Mouse (Mus musculus): ENCODE measurements around the gene Gp1bb. TPM values are rescaled to one million over a fixed set of nuclear protein-coding genes. Genes with fewer than 3 reads are reported as not detected.

Gene Gp1bb
- total RNA-seq, 1 experiment from 2014 or later: not detected

GRCm38 (mm10) chr16:18613301-18613700 lies 8.9 kb downstream of the Gp1bb start:
- no peak for ATAC-seq (replicated peaks; ENCODE audit: insufficient number of reproducible peaks, low FRiP score, low TSS enrichment, poor library complexity, severe bottlenecking)

GRCm38 (mm10) chr16:18611752-18612151 lies 10.5 kb downstream of the Gp1bb start:
- ATAC-seq (replicated peaks; ENCODE audit: insufficient number of reproducible peaks, low FRiP score, low TSS enrichment, poor library complexity, severe bottlenecking): no peak

- ATAC-seq (replicated peaks; ENCODE audit: insufficient number of reproducible peaks, low FRiP score, low TSS enrichment, poor library complexity, severe bottlenecking): no peak
Observed at GRCm38 (mm10) chr16:18609099-18609498, 13.1 kb downstream of the Gp1bb start.

GRCm38 (mm10) chr16:18608226-18608625 lies 14.0 kb downstream of the Gp1bb start:
- ATAC-seq (replicated peaks; ENCODE audit: insufficient number of reproducible peaks, low FRiP score, low TSS enrichment, poor library complexity, severe bottlenecking): no peak

GRCm38 (mm10) chr16:18605705-18606104 lies 16.5 kb downstream of the Gp1bb start:
- no peak for ATAC-seq (replicated peaks; ENCODE audit: insufficient number of reproducible peaks, low FRiP score, low TSS enrichment, poor library complexity, severe bottlenecking)

- no peak for ATAC-seq (replicated peaks; ENCODE audit: insufficient number of reproducible peaks, low FRiP score, low TSS enrichment, poor library complexity, severe bottlenecking)
Observed at GRCm38 (mm10) chr16:18604267-18604701, 17.9 kb downstream of the Gp1bb start.

- ATAC-seq (replicated peaks; ENCODE audit: insufficient number of reproducible peaks, low FRiP score, low TSS enrichment, poor library complexity, severe bottlenecking): no peak
Observed at GRCm38 (mm10) chr16:18601447-18601846, 20.8 kb downstream of the Gp1bb start.

GRCm38 (mm10) chr16:18598006-18598405 lies 24.2 kb downstream of the Gp1bb start:
- ATAC-seq (replicated peaks; ENCODE audit: insufficient number of reproducible peaks, low FRiP score, low TSS enrichment, poor library complexity, severe bottlenecking): no peak

GRCm38 (mm10) chr16:18596255-18596654 lies 25.9 kb downstream of the Gp1bb start:
- no peak for ATAC-seq (replicated peaks; ENCODE audit: insufficient number of reproducible peaks, low FRiP score, low TSS enrichment, poor library complexity, severe bottlenecking)

- ATAC-seq (replicated peaks; ENCODE audit: insufficient number of reproducible peaks, low FRiP score, low TSS enrichment, poor library complexity, severe bottlenecking): no peak
Observed at GRCm38 (mm10) chr16:18593930-18594329, 28.3 kb downstream of the Gp1bb start.

- ATAC-seq (replicated peaks; ENCODE audit: insufficient number of reproducible peaks, low FRiP score, low TSS enrichment, poor library complexity, severe bottlenecking): no peak
Observed at GRCm38 (mm10) chr16:18591047-18592018, 30.9 kb downstream of the Gp1bb start.

- ATAC-seq (replicated peaks; ENCODE audit: insufficient number of reproducible peaks, low FRiP score, low TSS enrichment, poor library complexity, severe bottlenecking): no peak
Observed at GRCm38 (mm10) chr16:18589804-18590790, 32.1 kb downstream of the Gp1bb start, which contains the start of gene Tbx1. Tbx1 (minus strand) TSS chr16:18590671.

- ATAC-seq (replicated peaks; ENCODE audit: insufficient number of reproducible peaks, low FRiP score, low TSS enrichment, poor library complexity, severe bottlenecking): no peak
Observed at GRCm38 (mm10) chr16:18589080-18589621, 33.1 kb downstream of the Gp1bb start.

- ATAC-seq (replicated peaks; ENCODE audit: insufficient number of reproducible peaks, low FRiP score, low TSS enrichment, poor library complexity, severe bottlenecking): no peak
Observed at GRCm38 (mm10) chr16:18588738-18589055, 33.5 kb downstream of the Gp1bb start.

GRCm38 (mm10) chr16:18587847-18588737 lies 34.1 kb downstream of the Gp1bb start:
- ATAC-seq (replicated peaks; ENCODE audit: insufficient number of reproducible peaks, low FRiP score, low TSS enrichment, poor library complexity, severe bottlenecking): no peak

GRCm38 (mm10) chr16:18586906-18587546 lies 35.2 kb downstream of the Gp1bb start:
- ATAC-seq (replicated peaks; ENCODE audit: insufficient number of reproducible peaks, low FRiP score, low TSS enrichment, poor library complexity, severe bottlenecking): no peak

GRCm38 (mm10) chr16:18586076-18586905 lies 35.9 kb downstream of the Gp1bb start:
- no peak for ATAC-seq (replicated peaks; ENCODE audit: insufficient number of reproducible peaks, low FRiP score, low TSS enrichment, poor library complexity, severe bottlenecking)
